Mouse (Mus musculus) embryonic fibroblast, embryonic 13.5 days (primary cell): ENCODE data around the gene Itga2b.

Experiments
- CTCF ChIP-seq: IDR thresholded peaks from 2 replicates; pipeline ENCODE4 v1.5.1; 2011; ENCODE audit warnings: mild to moderate bottlenecking, control low read depth, low read length, moderate library complexity, borderline replicate concordance; ENCODE audit not compliant: insufficient read depth
- POLR2A ChIP-seq: IDR thresholded peaks from 2 replicates; pipeline ENCODE4 v1.6.1; 2011; ENCODE audit warnings: low read depth, mild to moderate bottlenecking, control low read depth, low read length, moderate library complexity

- TF ChIP-seq POLR2A, result no peak
- TF ChIP-seq CTCF, result no peak
These were observed 52.8 kb downstream of the Itga2b start for GRCm38 (mm10) chr11:102417160-102417559.
